Mouse (Mus musculus) hindbrain, embryonic 16.5 days (tissue): Measurements from ENCODE around the gene Hormad2. TPM values are rescaled to one million over a fixed set of nuclear protein-coding genes. Genes with fewer than 3 reads are reported as not detected.

Experiments used
- ATAC-seq: fragments of 200-750 bp; cut with Nextera tagmentation; 2 replicates; pipeline ENCODE4 v1.8.0; 2017; ENCODE audit warnings: moderate TSS enrichment, moderate library complexity
- H3K27ac ChIP-seq: fragments of 300-500 bp; sonication (generic); 2 replicates; pipeline ENCODE4 v1.5.1; 2014; ENCODE audit warnings: low read depth, mild to moderate bottlenecking, control low read depth, low read length, moderate library complexity
- H3K27me3 ChIP-seq: fragments of 300-500 bp; sonication (generic); replicated peaks from 2 replicates; pipeline ENCODE4 v1.6.1; 2014; ENCODE audit warnings: low read length; ENCODE audit not compliant: control insufficient read depth, insufficient read depth
- H3K36me3 ChIP-seq: fragments of 300-500 bp; sonication (generic); 2 replicates; pipeline ENCODE4 v1.6.1; 2014; ENCODE audit warnings: mild to moderate bottlenecking, low read length, moderate library complexity, mixed read lengths; ENCODE audit not compliant: control insufficient read depth, insufficient read depth
- H3K4me1 ChIP-seq: fragments of 300-500 bp; sonication (generic); 2 replicates; pipeline ENCODE4 v1.6.1; 2014; ENCODE audit warnings: low read depth, low read length; ENCODE audit not compliant: control insufficient read depth, insufficient read depth
- H3K4me2 ChIP-seq: fragments of 300-500 bp; sonication (generic); 2 replicates; pipeline ENCODE4 v1.6.1; 2014; ENCODE audit warnings: mild to moderate bottlenecking, low read length, control low read depth, moderate library complexity
- H3K4me3 ChIP-seq: fragments of 300-500 bp; sonication (generic); 2 replicates; pipeline ENCODE4 v1.5.1; 2014; ENCODE audit warnings: mild to moderate bottlenecking, low read length, control low read depth, moderate library complexity
- H3K9ac ChIP-seq: fragments of 300-500 bp; sonication (generic); 2 replicates; pipeline ENCODE4 v1.6.1; 2014; ENCODE audit warnings: low read depth, mild to moderate bottlenecking, control low read depth, low read length, moderate library complexity
- H3K9me3 ChIP-seq: fragments of 300-500 bp; sonication (generic); 2 replicates; pipeline ENCODE4 v1.6.1; 2014; ENCODE audit warnings: mild to moderate bottlenecking, low read length, moderate library complexity; ENCODE audit not compliant: control insufficient read depth
- WGBS: fragments of 180-500 bp; shearing (Covaris S2); extraction: QIAGEN DNeasy Blood & Tissue Kit; methylation state at CpG from one replicate; pipeline ENCODE4 v1.1.7; 2014; 5-methylcytosine and 5-hydroxymethylcytosine counted together
- polyA plus RNA-seq: library from polyadenylated mRNA; unstranded; fragments of >200 nt; fragmentation: Nextera tagmentation; extraction: Ambion mirVana; gene quantifications from 2 replicates; pipeline ENCODE4 v1.2.1, GENCODE M21; 2015

Hormad2 gene
- polyA plus RNA-seq, 1 experiment from 2014 or later, result 0.48 TPM

DNA sequence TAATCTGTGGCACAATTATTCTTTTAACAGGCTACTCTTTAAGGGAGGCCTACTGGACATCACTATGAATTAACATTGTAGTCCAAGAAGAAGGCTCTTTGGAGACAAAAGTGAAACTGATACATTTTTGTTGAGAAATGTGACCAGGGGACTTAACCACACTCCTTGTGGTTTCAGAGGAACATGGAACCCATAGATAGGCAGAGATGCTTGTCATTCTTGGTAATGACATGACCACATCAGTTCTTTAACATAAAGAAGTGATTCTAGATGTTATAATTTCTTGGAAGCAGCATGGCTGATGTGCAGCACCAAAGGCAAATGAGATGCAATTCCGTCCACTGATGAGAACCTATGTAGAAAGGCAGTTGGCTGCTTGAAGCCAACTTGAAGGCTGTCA lies 101.6 kb downstream of the Hormad2 start:
- H3K9me3 ChIP-seq, result no peaks in the 10 kb centered on the region
- H3K36me3 ChIP-seq, result no peaks in the 10 kb centered on the region
- no peaks in the 10 kb centered on the region for H3K4me1 ChIP-seq
- no peak overlapping the region for H3K4me3 ChIP-seq
- WGBS, result 96% methylated on average over 1 of the region's 1 CpGs
- H3K27me3 ChIP-seq, result no peaks in the 10 kb centered on the region
- no peak overlapping the region for H3K27ac ChIP-seq
- no peak overlapping the region for H3K4me2 ChIP-seq
- no peak overlapping the region for H3K9ac ChIP-seq
- ATAC-seq, result no peak

DNA sequence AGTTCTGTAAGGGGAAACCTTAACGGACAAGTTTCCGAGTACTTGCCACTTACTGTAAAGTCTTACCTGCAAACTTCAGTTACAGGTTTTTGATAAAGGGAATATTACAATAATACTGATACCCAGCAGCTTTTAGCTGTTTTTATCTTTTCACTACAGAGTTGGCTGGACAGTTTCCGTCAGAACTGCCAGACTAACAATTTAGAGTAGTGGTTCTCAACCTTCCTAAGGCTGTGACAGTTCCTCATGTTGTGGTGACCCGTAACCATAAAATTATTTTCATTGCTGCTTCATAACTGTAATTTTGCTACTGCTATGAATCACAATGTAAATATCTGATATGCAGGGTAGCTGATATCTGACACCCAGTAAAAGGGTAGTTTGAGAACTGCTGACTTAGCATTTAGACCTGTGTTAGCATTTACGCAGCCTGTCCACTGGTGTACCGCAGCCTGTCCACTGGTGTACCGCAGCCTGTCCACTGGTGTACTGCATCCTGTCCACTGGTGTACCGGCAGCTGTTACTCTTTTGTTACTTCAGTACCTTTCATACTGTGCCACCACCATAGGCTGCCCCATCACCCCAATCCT lies 104.1 kb downstream of the Hormad2 start:
- no peaks in the 10 kb centered on the region for H3K36me3 ChIP-seq
- no peaks in the 10 kb centered on the region for H3K27me3 ChIP-seq
- H3K9me3 ChIP-seq, result no peaks in the 10 kb centered on the region
- no peak overlapping the region for H3K4me3 ChIP-seq
- 86% methylated on average over 8 of the region's 8 CpGs for WGBS
- H3K4me2 ChIP-seq, result no peak overlapping the region
- H3K9ac ChIP-seq, result no peak overlapping the region
- no peak for ATAC-seq
- no peak overlapping the region for H3K27ac ChIP-seq
- no peaks in the 10 kb centered on the region for H3K4me1 ChIP-seq

DNA sequence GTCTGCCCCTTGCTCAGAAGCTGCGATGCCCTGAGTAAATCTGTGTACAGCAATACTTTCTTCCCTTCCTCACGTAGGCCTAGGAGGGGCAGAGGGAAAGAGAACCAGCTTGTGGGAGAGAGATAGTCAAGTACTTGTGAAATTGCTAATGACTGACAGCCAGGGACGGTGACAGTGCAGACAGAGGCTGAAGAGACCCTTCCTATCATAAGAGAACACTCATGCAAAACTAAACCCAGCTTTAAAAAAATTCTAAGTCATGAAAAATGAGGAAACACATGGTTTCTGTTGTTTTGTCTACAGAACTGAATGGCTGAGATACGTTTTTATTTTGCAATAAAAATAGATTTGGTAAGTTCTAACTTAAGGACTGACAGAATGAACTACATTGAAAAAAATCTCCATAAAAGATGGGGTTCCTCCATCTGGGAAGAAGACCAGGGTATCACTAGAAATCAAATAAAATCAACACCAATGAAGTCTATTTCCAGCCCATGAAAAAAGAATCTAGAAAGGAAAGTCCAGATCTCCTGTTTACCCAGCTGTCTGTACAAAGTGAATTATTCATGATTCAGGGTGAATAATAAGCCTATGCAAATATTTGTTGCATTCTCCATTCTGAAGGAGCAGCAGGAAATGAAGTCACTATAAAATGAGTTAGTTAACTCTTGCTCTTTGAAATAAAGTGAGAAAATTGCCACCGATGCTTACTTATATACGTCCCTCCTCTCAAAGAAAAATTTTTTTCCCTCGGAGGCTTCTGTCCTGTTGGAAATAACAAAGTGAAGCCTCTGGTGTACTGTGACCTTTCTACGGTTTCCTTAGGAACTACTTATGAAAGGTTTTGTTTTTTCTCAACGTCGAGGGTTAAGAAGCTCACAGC lies 104.9 kb downstream of the Hormad2 start:
- Histone ChIP-seq H3K4me3 (no peak overlapping the region), H3K27me3 (no peaks in the 10 kb centered on the region), H3K27ac (no peak overlapping the region), H3K4me2 (no peak overlapping the region), H3K36me3 (no peaks in the 10 kb centered on the region), H3K9me3 (no peaks in the 10 kb centered on the region), H3K4me1 (no peaks in the 10 kb centered on the region), H3K9ac (no peak overlapping the region)
- 60% methylated on average over 10 of the region's 10 CpGs for WGBS
- ATAC-seq, result no peak

DNA sequence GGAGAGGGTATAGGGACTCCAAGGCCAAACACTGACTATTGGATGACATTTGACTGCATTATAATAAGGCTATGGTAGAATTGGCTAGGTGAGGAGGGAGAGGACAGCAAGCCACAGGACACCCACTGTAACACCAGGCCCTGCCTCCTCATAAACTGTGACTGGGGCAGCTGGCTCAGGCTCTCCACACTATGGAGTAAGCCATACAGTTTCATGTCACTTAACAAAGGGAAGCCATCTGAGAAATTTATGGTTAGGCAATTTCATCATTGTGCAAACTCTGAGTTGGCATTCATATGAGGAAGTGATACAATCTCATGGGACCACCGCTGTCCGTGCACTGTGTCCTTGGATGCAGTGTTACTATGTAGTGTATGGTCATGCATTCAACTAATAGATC lies 107.9 kb downstream of the Hormad2 start:
- H3K27ac ChIP-seq, result no peak overlapping the region
- 86% methylated on average over 2 of the region's 2 CpGs for WGBS
- H3K27me3 ChIP-seq, result no peaks in the 10 kb centered on the region
- no peaks in the 10 kb centered on the region for H3K36me3 ChIP-seq
- H3K9me3 ChIP-seq, result no peaks in the 10 kb centered on the region
- no peak overlapping the region for H3K9ac ChIP-seq
- no peaks in the 10 kb centered on the region for H3K4me1 ChIP-seq
- no peak overlapping the region for H3K4me2 ChIP-seq
- ATAC-seq, result no peak
- H3K4me3 ChIP-seq, result no peak overlapping the region

DNA sequence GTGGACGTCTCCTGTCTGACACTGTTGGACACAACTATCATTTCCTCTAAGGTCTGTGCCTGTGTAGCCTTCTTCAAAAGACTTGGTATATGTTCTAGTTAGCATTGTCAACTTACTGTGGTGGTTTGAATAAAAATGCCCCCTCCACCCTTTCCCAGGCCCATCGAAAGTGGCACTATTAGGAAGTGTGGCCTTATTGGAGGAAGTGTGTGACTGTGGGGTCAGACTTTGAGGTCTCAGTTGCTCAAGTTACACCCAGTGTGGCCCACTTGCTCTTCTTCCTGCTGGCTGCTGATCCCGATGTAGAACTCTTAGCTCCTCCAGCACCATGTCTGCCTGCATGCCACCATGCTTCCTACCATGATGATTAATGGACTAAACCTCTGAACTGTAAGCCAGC lies 112.7 kb downstream of the Hormad2 start:
- no peak overlapping the region for H3K4me3 ChIP-seq
- no peak overlapping the region for H3K9ac ChIP-seq
- H3K27ac ChIP-seq, result no peak overlapping the region
- 87% methylated on average over 3 of the region's 3 CpGs for WGBS
- H3K4me1 ChIP-seq, result no peaks in the 10 kb centered on the region
- no peaks in the 10 kb centered on the region for H3K27me3 ChIP-seq
- ATAC-seq, result no peak
- no peaks in the 10 kb centered on the region for H3K36me3 ChIP-seq
- no peaks in the 10 kb centered on the region for H3K9me3 ChIP-seq
- no peak overlapping the region for H3K4me2 ChIP-seq

DNA sequence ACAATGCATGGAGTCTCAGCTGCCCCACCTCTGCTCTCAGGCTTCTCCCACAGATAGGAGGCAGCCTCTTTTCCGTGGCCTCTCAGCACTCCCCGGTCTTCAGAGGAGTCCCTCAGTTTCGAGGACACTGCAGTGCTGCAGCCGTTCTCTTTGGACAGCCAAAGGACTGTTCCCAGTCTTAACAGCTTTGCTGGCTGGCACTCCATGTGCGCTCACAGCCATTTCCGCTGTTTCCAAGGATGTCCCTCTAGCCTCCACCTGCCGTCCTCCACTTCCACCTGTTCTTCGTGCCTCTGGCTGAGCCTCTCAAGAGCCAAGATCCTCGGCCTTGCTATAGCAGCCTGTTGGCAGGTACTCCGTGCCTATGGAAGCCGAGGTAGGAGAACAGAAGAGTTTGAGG lies 117.4 kb downstream of the Hormad2 start:
- no peaks in the 10 kb centered on the region; the same call in 1 of the 2 replicates for H3K27me3 ChIP-seq
- H3K4me2 ChIP-seq, result no peak overlapping the region
- no peak overlapping the region for H3K4me3 ChIP-seq
- H3K9me3 ChIP-seq, result no peaks in the 10 kb centered on the region
- H3K9ac ChIP-seq, result no peak overlapping the region
- no peaks in the 10 kb centered on the region for H3K4me1 ChIP-seq
- WGBS, result 69% methylated on average over 11 of the region's 11 CpGs
- ATAC-seq, result no peak
- H3K27ac ChIP-seq, result no peak overlapping the region
- no peaks in the 10 kb centered on the region for H3K36me3 ChIP-seq

DNA sequence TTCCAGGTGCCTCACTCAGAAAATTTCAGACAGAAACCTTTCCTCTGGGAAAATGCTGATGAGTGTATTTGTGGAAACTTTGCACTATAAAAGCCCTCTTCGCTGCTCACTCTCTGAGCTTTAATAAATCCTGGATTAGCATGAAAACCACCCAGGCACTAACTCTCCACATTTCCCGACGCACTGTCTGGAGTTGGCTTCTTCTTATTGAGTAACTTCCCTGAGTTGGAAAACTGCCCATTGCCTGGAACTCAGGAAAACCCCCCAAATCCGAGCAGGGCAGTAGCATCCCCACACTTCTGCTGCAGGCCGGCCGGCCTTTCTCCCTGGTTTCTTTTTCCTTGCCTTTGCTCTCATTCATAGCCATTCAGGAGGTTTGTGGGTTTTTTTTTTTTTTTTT lies 118.0 kb downstream of the Hormad2 start:
- ATAC-seq, result no peak
- no peak overlapping the region for H3K9ac ChIP-seq
- no peaks in the 10 kb centered on the region for H3K9me3 ChIP-seq
- H3K27me3 ChIP-seq, result no peaks in the 10 kb centered on the region; the same call in 1 of the 2 replicates
- no peaks in the 10 kb centered on the region for H3K4me1 ChIP-seq
- no peaks in the 10 kb centered on the region for H3K36me3 ChIP-seq
- H3K4me2 ChIP-seq, result no peak overlapping the region
- 58% methylated on average over 6 of the region's 6 CpGs for WGBS
- H3K4me3 ChIP-seq, result no peak overlapping the region
- no peak overlapping the region for H3K27ac ChIP-seq

DNA sequence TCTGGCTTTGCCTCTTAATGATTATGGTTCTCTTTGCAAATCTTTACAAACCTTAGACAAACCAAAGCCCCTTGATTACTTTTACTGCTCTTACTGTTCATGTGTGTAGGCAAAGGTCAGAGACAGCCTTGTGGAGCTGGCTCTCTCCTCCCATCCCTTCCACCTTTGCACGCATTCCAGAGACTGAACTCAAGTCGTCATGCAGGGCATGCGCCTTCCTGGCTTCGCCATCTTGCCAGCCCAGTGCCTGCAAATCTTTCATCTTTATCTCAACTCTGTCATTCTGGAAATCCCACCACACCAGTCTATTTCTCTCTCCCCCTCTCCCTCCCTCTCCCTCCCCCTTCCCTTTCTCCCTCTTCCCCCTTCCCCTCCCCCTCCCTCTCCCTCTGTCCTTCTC lies 120.0 kb downstream of the Hormad2 start:
- H3K4me3 ChIP-seq, result no peak overlapping the region
- no peak overlapping the region for H3K9ac ChIP-seq
- H3K4me1 ChIP-seq, result no peaks in the 10 kb centered on the region
- no peak for ATAC-seq
- no peak overlapping the region for H3K4me2 ChIP-seq
- H3K27me3 ChIP-seq, result no peaks in the 10 kb centered on the region; the same call in 1 of the 2 replicates
- H3K9me3 ChIP-seq, result no peaks in the 10 kb centered on the region
- H3K36me3 ChIP-seq, result no peaks in the 10 kb centered on the region
- 63% methylated on average over 4 of the region's 4 CpGs for WGBS
- H3K27ac ChIP-seq, result no peak overlapping the region

DNA sequence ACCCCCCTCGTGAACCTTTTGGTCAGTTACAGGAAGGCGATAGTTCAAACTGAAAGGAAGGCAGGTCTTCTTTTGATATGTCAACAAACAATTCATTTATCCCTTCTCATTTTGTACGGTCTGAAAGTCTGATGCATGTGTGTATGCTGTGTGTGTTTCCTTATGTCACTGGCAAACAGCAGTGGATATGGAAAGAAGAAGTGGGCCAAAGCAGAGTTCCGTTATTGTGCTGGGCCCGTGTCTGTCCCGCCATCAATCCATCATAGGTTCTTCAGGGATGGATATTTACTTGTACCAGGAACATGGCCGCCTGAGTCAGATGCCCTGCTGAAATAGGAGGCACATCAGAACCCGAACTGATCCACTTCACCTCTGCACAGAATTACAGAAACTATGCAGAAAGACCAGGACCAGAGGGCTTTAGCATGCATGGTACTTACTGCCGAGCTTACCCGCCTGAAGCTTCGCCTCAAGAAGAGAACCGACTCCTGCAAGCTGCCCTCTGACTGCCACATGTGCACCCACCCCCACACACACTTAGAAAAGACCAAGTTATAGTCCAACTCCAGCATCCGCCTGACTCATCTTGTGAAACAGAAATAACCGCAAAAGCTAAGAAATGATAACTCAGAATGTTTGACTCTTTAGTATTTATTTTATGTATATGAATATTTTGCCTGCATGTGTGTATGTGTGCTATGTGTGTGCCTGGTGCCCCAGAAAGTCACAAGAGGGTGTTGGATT lies 121.5 kb downstream of the Hormad2 start:
- no peaks in the 10 kb centered on the region for H3K4me1 ChIP-seq
- WGBS, result 89% methylated on average over 14 of the region's 14 CpGs
- H3K27ac ChIP-seq, result no peak overlapping the region
- H3K36me3 ChIP-seq, result no peaks in the 10 kb centered on the region
- H3K9me3 ChIP-seq, result no peaks in the 10 kb centered on the region
- no peak overlapping the region for H3K9ac ChIP-seq
- no peak overlapping the region for H3K4me2 ChIP-seq
- no peak overlapping the region for H3K4me3 ChIP-seq
- no peak for ATAC-seq
- H3K27me3 ChIP-seq, result no peaks in the 10 kb centered on the region; the same call in 1 of the 2 replicates
